Mouse (Mus musculus) kidney, embryonic 15.5 days (tissue): Measurements from ENCODE around the gene Mrtfb. TPM values are rescaled to one million over a fixed set of nuclear protein-coding genes. Genes with fewer than 3 reads are reported as not detected.
"Not testable (repeated sequence)": the region's sequence is repeated elsewhere in the genome, so short reads cannot be mapped to it uniquely, and the experiment has no call there.

Experiments used
- ATAC-seq: fragments of 200-750 bp; cut with Nextera tagmentation; replicated peaks from 2 replicates; pipeline ENCODE4 v1.8.0; 2017; ENCODE audit warnings: moderate TSS enrichment; ENCODE audit not compliant: low FRiP score
- H3K27ac ChIP-seq: fragments of 300-500 bp; sonication (generic); 2 replicates; pipeline ENCODE4 v1.5.1; 2015; ENCODE audit warnings: mild to moderate bottlenecking, inconsistent platforms
- H3K27me3 ChIP-seq: fragments of 300-500 bp; sonication (generic); 2 replicates; pipeline ENCODE4 v1.6.1; 2015; ENCODE audit warnings: inconsistent platforms
- H3K36me3 ChIP-seq: fragments of 300-500 bp; sonication (generic); 2 replicates; pipeline ENCODE4 v1.6.1; 2015; ENCODE audit warnings: inconsistent platforms
- H3K4me1 ChIP-seq: fragments of 300-500 bp; sonication (generic); 2 replicates; pipeline ENCODE4 v1.6.1; 2015; ENCODE audit warnings: inconsistent platforms
- H3K4me2 ChIP-seq: fragments of 300-500 bp; sonication (generic); 2 replicates; pipeline ENCODE4 v1.6.1; 2015; ENCODE audit warnings: moderate library complexity, mild to moderate bottlenecking, inconsistent platforms
- H3K4me3 ChIP-seq: fragments of 300-500 bp; sonication (generic); replicated peaks from 2 replicates; pipeline ENCODE4 v1.5.1; 2015; ENCODE audit warnings: mild to moderate bottlenecking, inconsistent platforms
- H3K9ac ChIP-seq: fragments of 300-500 bp; sonication (generic); 2 replicates; pipeline ENCODE4 v1.6.1; 2015; ENCODE audit warnings: mild to moderate bottlenecking, inconsistent platforms
- H3K9me3 ChIP-seq: fragments of 300-500 bp; sonication (generic); replicated peaks from 2 replicates; pipeline ENCODE4 v1.6.1; 2016; ENCODE audit warnings: inconsistent platforms
- WGBS: fragments of 180-500 bp; shearing (Covaris S2); methylation state at CpG from one replicate; pipeline ENCODE4 v1.1.7; 2015; ENCODE audit warnings: mixed read lengths; 5-methylcytosine and 5-hydroxymethylcytosine counted together
- polyA plus RNA-seq: library from polyadenylated mRNA; unstranded; fragments of >200 nt; fragmentation: Nextera tagmentation; extraction: Ambion mirVana; gene quantifications from 2 replicates; pipeline ENCODE4 v1.2.1, GENCODE M21; 2015

The Mrtfb gene
- polyA plus RNA-seq, 1 experiment from 2014 or later: 21.2 TPM

- Histone ChIP-seq H3K36me3 (peaks cover 16% of the 10 kb centered on the region), H3K9ac (no peak overlapping the region), H3K4me1 (peaks cover 4% of the 10 kb centered on the region; the same call in 1 of the 2 replicates), H3K27ac (no peak overlapping the region), H3K27me3 (no peaks in the 10 kb centered on the region), H3K9me3 (no peaks in the 10 kb centered on the region), H3K4me3 (no peak overlapping the region), H3K4me2 (no peak overlapping the region)
- ATAC-seq: no peak
- 63% methylated on average over 3 of the region's 3 CpGs for WGBS
Measured at GRCm38 (mm10) chr16:13331898-13332297, 75.6 kb downstream of the Mrtfb start.

- H3K4me2 ChIP-seq: no peak overlapping the region
Measured at GRCm38 (mm10) chr16:13332536-13332935, 76.3 kb downstream of the Mrtfb start.

DNA sequence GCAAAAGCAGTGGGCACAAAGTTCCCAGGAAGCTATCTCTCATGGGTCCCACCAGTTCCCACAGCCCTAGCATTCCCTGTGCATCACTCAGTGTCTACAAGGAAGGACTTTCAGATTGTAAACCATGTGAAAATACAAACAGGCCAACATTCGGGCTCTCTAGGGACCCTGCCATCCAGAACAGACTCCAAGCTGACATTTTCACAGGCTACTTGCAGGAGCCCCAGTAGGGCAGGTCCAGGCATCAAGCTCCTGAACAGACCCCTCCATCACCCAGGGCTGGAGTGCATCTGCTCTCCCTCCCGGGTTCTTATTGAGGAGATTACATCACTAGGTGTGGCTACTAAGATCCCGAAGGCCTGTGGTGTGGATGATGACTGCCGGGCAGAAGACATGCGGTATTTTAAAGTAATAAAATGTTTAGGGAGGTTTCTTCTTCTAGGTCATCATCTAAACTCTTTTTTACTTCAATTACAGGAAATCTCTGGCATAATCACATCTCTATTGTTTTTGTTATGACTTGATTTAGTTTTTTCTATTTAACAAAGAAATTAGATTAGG lies 77.6 kb downstream of the Mrtfb start:
- Histone ChIP-seq H3K4me3 (no peak overlapping the region), H3K9me3 (no peaks in the 10 kb centered on the region), H3K27ac (no peak overlapping the region), H3K36me3 (peaks cover 5% of the 10 kb centered on the region; the same call in 1 of the 2 replicates), H3K4me1 (peaks cover 4% of the 10 kb centered on the region; the same call in 1 of the 2 replicates), H3K9ac (no peak overlapping the region), H3K4me2 (no peak overlapping the region), H3K27me3 (no peaks in the 10 kb centered on the region)
- WGBS: 73% methylated on average over 5 of the region's 5 CpGs
- no peak for ATAC-seq

More at GRCm38 (mm10) chr16:13332536-13332935, 76.3 kb downstream of the Mrtfb start:
- WGBS: 91% methylated on average over 2 of the region's 2 CpGs
- Histone ChIP-seq H3K9ac (no peak overlapping the region), H3K4me1 (peaks cover 4% of the 10 kb centered on the region; the same call in 1 of the 2 replicates), H3K27me3 (no peaks in the 10 kb centered on the region), H3K36me3 (peaks cover 9% of the 10 kb centered on the region; the same call in 1 of the 2 replicates), H3K9me3 (no peaks in the 10 kb centered on the region), H3K4me3 (no peak overlapping the region), H3K27ac (no peak overlapping the region)
- no peak for ATAC-seq

- Histone ChIP-seq H3K9ac (no peak overlapping the region), H3K4me3 (no peak overlapping the region), H3K27me3 (no peaks in the 10 kb centered on the region), H3K9me3 (no peaks in the 10 kb centered on the region), H3K4me1 (no peaks in the 10 kb centered on the region), H3K4me2 (no peak overlapping the region), H3K27ac (no peak overlapping the region), H3K36me3 (peaks cover 5% of the 10 kb centered on the region; the same call in 1 of the 2 replicates)
- ATAC-seq: no peak
- WGBS: 77% methylated on average over 5 of the region's 5 CpGs
Measured at GRCm38 (mm10) chr16:13336503-13337230, 80.4 kb downstream of the Mrtfb start.

GRCm38 (mm10) chr16:13338094-13338493 lies 81.8 kb downstream of the Mrtfb start:
- WGBS: 84% methylated on average over 4 of the region's 4 CpGs
- no peaks in the 10 kb centered on the region for H3K27me3 ChIP-seq
- ATAC-seq: no peak
- no peak overlapping the region for H3K4me3 ChIP-seq
- no peak overlapping the region for H3K27ac ChIP-seq
- no peaks in the 10 kb centered on the region for H3K4me1 ChIP-seq
- H3K9ac ChIP-seq: no peak overlapping the region
- no peak overlapping the region for H3K4me2 ChIP-seq
- H3K36me3 ChIP-seq: no peaks in the 10 kb centered on the region
- H3K9me3 ChIP-seq: no peaks in the 10 kb centered on the region

GRCm38 (mm10) chr16:13339433-13339832 lies 83.2 kb downstream of the Mrtfb start:
- Histone ChIP-seq H3K4me3 (no peak overlapping the region), H3K9me3 (no peaks in the 10 kb centered on the region), H3K4me1 (no peaks in the 10 kb centered on the region), H3K4me2 (no peak overlapping the region), H3K9ac (no peak overlapping the region), H3K36me3 (no peaks in the 10 kb centered on the region), H3K27me3 (no peaks in the 10 kb centered on the region), H3K27ac (no peak overlapping the region)
- WGBS: 83% methylated on average over 6 of the region's 6 CpGs
- ATAC-seq: no peak

DNA sequence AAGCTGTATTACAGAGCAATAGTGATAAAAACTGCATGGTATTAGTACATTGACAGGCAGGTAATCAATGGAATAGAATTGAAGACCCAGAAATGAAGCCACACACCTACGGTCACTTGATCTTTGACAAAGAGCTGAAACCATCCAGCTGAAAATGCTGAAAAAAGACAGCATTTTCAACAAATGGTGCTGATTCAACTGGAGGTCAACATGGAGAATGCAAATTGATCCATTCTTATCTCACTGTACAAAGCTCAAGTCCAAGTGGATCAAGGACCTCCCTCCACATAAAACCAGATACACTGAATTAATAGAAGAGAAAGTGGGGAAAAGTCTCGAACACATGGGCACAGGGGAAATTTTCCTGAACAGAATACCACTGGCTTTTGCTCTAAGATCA lies 89.5 kb downstream of the Mrtfb start:
- H3K9ac ChIP-seq, H3K27me3 ChIP-seq, H3K27ac ChIP-seq, ATAC-seq, H3K4me3 ChIP-seq, H3K4me2 ChIP-seq, H3K4me1 ChIP-seq, H3K9me3 ChIP-seq, H3K36me3 ChIP-seq: not testable (repeated sequence)
- WGBS: 96% methylated on average over 2 of the region's 2 CpGs

- H3K36me3 ChIP-seq: no peaks in the 10 kb centered on the region
- WGBS: 90% methylated on average over 4 of the region's 4 CpGs
- no peak for ATAC-seq
- no peak overlapping the region for H3K4me2 ChIP-seq
- no peak overlapping the region for H3K4me3 ChIP-seq
- no peaks in the 10 kb centered on the region for H3K9me3 ChIP-seq
- no peak overlapping the region for H3K9ac ChIP-seq
- H3K4me1 ChIP-seq: peaks cover 9% of the 10 kb centered on the region
- H3K27me3 ChIP-seq: no peaks in the 10 kb centered on the region
- H3K27ac ChIP-seq: no peak overlapping the region
Measured at GRCm38 (mm10) chr16:13350729-13351128, 94.4 kb downstream of the Mrtfb start.

- no peak for ATAC-seq
- no peak overlapping the region for H3K27ac ChIP-seq
- H3K9ac ChIP-seq: no peak overlapping the region
- H3K27me3 ChIP-seq: no peaks in the 10 kb centered on the region
- H3K4me2 ChIP-seq: no peak overlapping the region
- H3K9me3 ChIP-seq: no peaks in the 10 kb centered on the region
- H3K4me3 ChIP-seq: no peak overlapping the region
- H3K36me3 ChIP-seq: no peaks in the 10 kb centered on the region
- peaks cover 9% of the 10 kb centered on the region for H3K4me1 ChIP-seq
Measured at GRCm38 (mm10) chr16:13351268-13351667, 95.0 kb downstream of the Mrtfb start.

DNA sequence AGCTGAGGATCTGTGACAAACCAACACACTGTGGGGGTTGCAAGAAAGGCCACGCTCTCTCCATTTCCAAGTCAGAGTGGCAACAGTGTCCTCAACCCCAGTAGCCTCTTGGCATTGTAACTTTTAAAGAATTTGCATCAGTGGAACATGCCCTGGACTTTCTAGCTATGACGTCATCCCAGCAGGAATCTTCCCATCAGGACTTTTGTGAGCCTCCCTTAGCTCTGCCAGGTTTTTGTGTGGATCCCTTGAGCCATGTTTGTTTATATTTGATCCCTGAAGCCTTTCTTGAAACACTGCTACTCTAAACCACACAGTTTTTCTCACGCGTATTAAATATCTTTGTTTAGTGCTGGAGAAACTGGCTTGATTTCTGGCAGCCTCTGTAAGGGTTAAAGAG lies 97.6 kb downstream of the Mrtfb start:
- 41% methylated on average over 4 of the region's 4 CpGs for WGBS
- H3K27me3 ChIP-seq: no peaks in the 10 kb centered on the region
- H3K9ac ChIP-seq: no peak overlapping the region
- no peak overlapping the region for H3K4me3 ChIP-seq
- H3K9me3 ChIP-seq: no peaks in the 10 kb centered on the region
- no peaks in the 10 kb centered on the region for H3K36me3 ChIP-seq
- peak overlapping the region; percentile 23 for H3K27ac ChIP-seq
- ATAC-seq: no peak
- H3K4me2 ChIP-seq: no peak overlapping the region
- H3K4me1 ChIP-seq: peaks cover 29% of the 10 kb centered on the region

GRCm38 (mm10) chr16:13354431-13354830 lies 98.2 kb downstream of the Mrtfb start:
- peak overlapping the region; percentile 23 for H3K27ac ChIP-seq
- H3K9me3 ChIP-seq: no peaks in the 10 kb centered on the region
- H3K4me1 ChIP-seq: peaks cover 33% of the 10 kb centered on the region
- ATAC-seq: no peak
- H3K4me3 ChIP-seq: no peak overlapping the region
- H3K9ac ChIP-seq: no peak overlapping the region
- H3K36me3 ChIP-seq: no peaks in the 10 kb centered on the region
- H3K4me2 ChIP-seq: no peak overlapping the region
- H3K27me3 ChIP-seq: no peaks in the 10 kb centered on the region
- 53% methylated on average over 5 of the region's 5 CpGs for WGBS

GRCm38 (mm10) chr16:13357806-13358679 lies 101.8 kb downstream of the Mrtfb start:
- Histone ChIP-seq H3K4me1 (peaks cover 35% of the 10 kb centered on the region), H3K36me3 (no peaks in the 10 kb centered on the region), H3K27me3 (no peaks in the 10 kb centered on the region), H3K4me2 (peak overlapping the region; percentile 57), H3K9ac (no peak overlapping the region), H3K9me3 (no peaks in the 10 kb centered on the region), H3K4me3 (peak overlapping the region; percentile 26), H3K27ac (peak overlapping the region; percentile 86)
- peak; percentile 79 for ATAC-seq
- WGBS: 5% methylated on average over 15 of the region's 15 CpGs
